In the genomic region with DNA sequence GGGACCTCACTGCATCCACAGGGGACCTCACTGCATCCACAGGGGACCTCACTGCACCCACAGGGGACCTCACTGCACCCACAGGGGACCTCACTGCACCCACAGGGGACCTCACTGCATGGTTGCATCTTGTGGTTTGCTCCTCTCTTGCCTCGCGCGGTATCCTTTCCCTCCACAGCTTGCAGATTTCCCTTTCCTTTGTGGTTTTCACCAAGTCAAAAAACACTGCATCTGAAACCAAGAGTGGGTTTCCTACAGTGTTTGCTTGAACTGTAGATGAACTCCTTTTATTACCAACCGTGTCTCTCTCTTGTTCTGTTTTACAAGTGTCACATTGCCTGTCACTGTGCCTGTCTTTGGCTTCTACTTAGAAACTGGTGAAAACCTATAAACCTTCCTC, we compare ENCODE assay signal across 21 mouse cellular contexts. TPM values are rescaled to one million over a fixed set of nuclear protein-coding genes. Genes with fewer than 3 reads are reported as not detected.
A peak's percentile ranks its signal among the peaks of the same experiment; 100 is the strongest.
DNase-seq lines count a peak whose midpoint lies in the region; ATAC-seq lines count a peak whose summit lies in the region.
"Had no signal": no experiment of that assay in that cellular context is flagged by ENCODE, and none has a peak within 500 bp of the region (broad histone marks: within the 10 kb centered on the region; RNA-seq: fewer than 3 reads in every experiment).

No protein-coding gene starts in this region.

- no peak overlapping the region for H3K4me3 ChIP-seq in embryonic facial prominence, embryonic 13.5 days
- no peak overlapping the region for H3K4me3 ChIP-seq in embryonic facial prominence, embryonic 10.5 days
- H3K4me3 ChIP-seq in limb, embryonic 13.5 days: no peak overlapping the region
- no peak overlapping the region for H3K4me3 ChIP-seq in limb, embryonic 10.5 days
- H3K4me3 ChIP-seq: embryonic facial prominence, embryonic 12.5 days; forebrain, embryonic 13.5 days; hindbrain, embryonic 15.5 days; liver, embryonic 12.5 days; midbrain, embryonic 13.5 days; neural tube, embryonic 12.5 days had no signal

- H3K9ac ChIP-seq in embryonic facial prominence, embryonic 13.5 days: no peak overlapping the region
- H3K9ac ChIP-seq in limb, embryonic 13.5 days: no peak overlapping the region
- H3K9ac ChIP-seq: embryonic facial prominence, embryonic 12.5 days; forebrain, embryonic 13.5 days; hindbrain, embryonic 15.5 days; liver, embryonic 12.5 days; midbrain, embryonic 13.5 days; neural tube, embryonic 12.5 days had no signal

- no peak for ATAC-seq in embryonic facial prominence, embryonic 13.5 days (ENCODE audit: insufficient number of reproducible peaks, insufficient read depth, low FRiP score, low TSS enrichment, low read depth)
- ATAC-seq in limb, embryonic 13.5 days (ENCODE audit: low FRiP score, low read depth): no peak
- peak; percentile 56 for ATAC-seq in megakaryocyte progenitor cell, adult 5-6 weeks (replicated peaks; ENCODE audit: poor library complexity)
- ATAC-seq: forebrain, embryonic 13.5 days; liver, embryonic 12.5 days; midbrain, embryonic 13.5 days had no signal

- WGBS in embryonic facial prominence, embryonic 13.5 days: 66% methylated on average over 4 of the region's 4 CpGs
- WGBS in embryonic facial prominence, embryonic 10.5 days: 79% methylated on average over 4 of the region's 4 CpGs
- 63% methylated on average over 4 of the region's 4 CpGs for WGBS in limb, embryonic 13.5 days
- WGBS in limb, embryonic 10.5 days: 77% methylated on average over 4 of the region's 4 CpGs

- H3K4me2 ChIP-seq in embryonic facial prominence, embryonic 13.5 days: no peak overlapping the region
- H3K4me2 ChIP-seq in limb, embryonic 13.5 days (replicated peaks): no peak overlapping the region
- H3K4me2 ChIP-seq: embryonic facial prominence, embryonic 12.5 days; forebrain, embryonic 13.5 days; hindbrain, embryonic 15.5 days; liver, embryonic 12.5 days; midbrain, embryonic 13.5 days; neural tube, embryonic 12.5 days had no signal

- no peak for DNase-seq in embryonic facial prominence, embryonic 10.5 days (ENCODE audit: low spot score)
- no peak for DNase-seq in limb, embryonic 10.5 days (ENCODE audit: low spot score)
- peak; percentile 29 for DNase-seq in thymus, postnatal 25 days
- DNase-seq in cerebellum, adult 11 months: no peak
- no peak for DNase-seq in frontal cortex, postnatal 36 days (ENCODE audit: low spot score in 2 of 2)
- DNase-seq: adrenal gland, postnatal 14 days; cerebellum, adult 9-10 months; heart, adult 11 months; kidney, adult 9 months; lung, adult 2 months; lung, postnatal 14 days; right cerebral cortex, postnatal 25 days had no signal

- H3K4me1 ChIP-seq in embryonic facial prominence, embryonic 13.5 days: peaks cover 30% of the 10 kb centered on the region
- peaks cover 20% of the 10 kb centered on the region for H3K4me1 ChIP-seq in embryonic facial prominence, embryonic 10.5 days
- H3K4me1 ChIP-seq in limb, embryonic 13.5 days: peaks cover 38% of the 10 kb centered on the region
- peaks cover 14% of the 10 kb centered on the region for H3K4me1 ChIP-seq in limb, embryonic 10.5 days
- H3K4me1 ChIP-seq: forebrain, embryonic 13.5 days; hindbrain, embryonic 15.5 days; midbrain, embryonic 13.5 days had no signal

- 0 out of 2 replicates have a peak overlapping the region, but pooled peaks have one; percentile 51 for H3K27ac ChIP-seq in embryonic facial prominence, embryonic 13.5 days
- no peak overlapping the region for H3K27ac ChIP-seq in embryonic facial prominence, embryonic 10.5 days (replicated peaks)
- peak overlapping the region; percentile 33; the same call in 1 of the 2 replicates for H3K27ac ChIP-seq in limb, embryonic 13.5 days
- H3K27ac ChIP-seq in limb, embryonic 10.5 days: no peak overlapping the region
- H3K27ac ChIP-seq: embryonic facial prominence, embryonic 12.5 days; forebrain, embryonic 13.5 days; hindbrain, embryonic 15.5 days; liver, embryonic 12.5 days; midbrain, embryonic 13.5 days; neural tube, embryonic 12.5 days had no signal

- H3K27me3 ChIP-seq in embryonic facial prominence, embryonic 13.5 days: no peaks in the 10 kb centered on the region
- no peaks in the 10 kb centered on the region for H3K27me3 ChIP-seq in embryonic facial prominence, embryonic 10.5 days (replicated peaks; ENCODE audit: low read depth, poor library complexity, severe bottlenecking)
- no peaks in the 10 kb centered on the region for H3K27me3 ChIP-seq in limb, embryonic 13.5 days
- H3K27me3 ChIP-seq in limb, embryonic 10.5 days (ENCODE audit: low read depth, poor library complexity, severe bottlenecking): no peaks in the 10 kb centered on the region
- H3K27me3 ChIP-seq: embryonic facial prominence, embryonic 12.5 days; forebrain, embryonic 13.5 days; hindbrain, embryonic 15.5 days; midbrain, embryonic 13.5 days; neural tube, embryonic 12.5 days had no signal

- no peaks in the 10 kb centered on the region for H3K9me3 ChIP-seq in embryonic facial prominence, embryonic 13.5 days
- H3K9me3 ChIP-seq in embryonic facial prominence, embryonic 10.5 days: no peaks in the 10 kb centered on the region
- no peaks in the 10 kb centered on the region for H3K9me3 ChIP-seq in limb, embryonic 13.5 days
- no peaks in the 10 kb centered on the region for H3K9me3 ChIP-seq in limb, embryonic 10.5 days (replicated peaks)
- H3K9me3 ChIP-seq: embryonic facial prominence, embryonic 12.5 days; forebrain, embryonic 13.5 days; hindbrain, embryonic 15.5 days; liver, embryonic 12.5 days; midbrain, embryonic 13.5 days; neural tube, embryonic 12.5 days had no signal

- 0 out of 2 replicates have a peak, but pooled peaks cover 8% of the 10 kb centered on the region for H3K36me3 ChIP-seq in embryonic facial prominence, embryonic 13.5 days
- peaks cover 17% of the 10 kb centered on the region for H3K36me3 ChIP-seq in embryonic facial prominence, embryonic 10.5 days (replicated peaks)
- H3K36me3 ChIP-seq in limb, embryonic 13.5 days: peaks cover 10% of the 10 kb centered on the region
- H3K36me3 ChIP-seq in limb, embryonic 10.5 days: peaks cover 11% of the 10 kb centered on the region; the same call in 1 of the 2 replicates
- H3K36me3 ChIP-seq: hindbrain, embryonic 15.5 days; liver, embryonic 12.5 days; midbrain, embryonic 13.5 days; neural tube, embryonic 12.5 days had no signal

RNA-seq across cellular contexts. Expression of gene Ptpn14, which starts 18.5 kb away (rescaled TPM):
- 13.9 and 14.0 TPM in 2 replicates for polyA plus RNA-seq in embryonic facial prominence, embryonic 13.5 days (2015; fragmentation: Nextera tagmentation; extraction: Ambion mirVana)
- 6.7 TPM in 2 replicates for polyA plus RNA-seq in embryonic facial prominence, embryonic 10.5 days (2016; fragmentation: Nextera tagmentation; extraction: Ambion mirVana)
- 10.7 and 11.1 TPM in 2 replicates for polyA plus RNA-seq in limb, embryonic 13.5 days (2015; fragmentation: Nextera tagmentation; extraction: Ambion mirVana)
- 5.4 and 6.3 TPM in 2 replicates for polyA plus RNA-seq in limb, embryonic 10.5 days (2016; fragmentation: Nextera tagmentation; extraction: Ambion mirVana)
- 0.39 and 1.1 TPM in 2 replicates for total RNA-seq in megakaryocyte progenitor cell, adult 5-6 weeks (2015)
- total RNA-seq in megakaryocyte progenitor cell, adult 5-6 weeks (2017): 0.37 and 0.64 TPM in 2 replicates

RNA-seq across cellular contexts. Expression of gene Cenpf, which starts 58.6 kb away (rescaled TPM):
- 102 and 103 TPM in 2 replicates for polyA plus RNA-seq in embryonic facial prominence, embryonic 13.5 days (2015; fragmentation: Nextera tagmentation; extraction: Ambion mirVana)
- polyA plus RNA-seq in embryonic facial prominence, embryonic 10.5 days (2016; fragmentation: Nextera tagmentation; extraction: Ambion mirVana): 108 and 110 TPM in 2 replicates
- 88.0 and 92.3 TPM in 2 replicates for polyA plus RNA-seq in limb, embryonic 13.5 days (2015; fragmentation: Nextera tagmentation; extraction: Ambion mirVana)
- polyA plus RNA-seq in limb, embryonic 10.5 days (2016; fragmentation: Nextera tagmentation; extraction: Ambion mirVana): 78.5 and 93.0 TPM in 2 replicates
- total RNA-seq in megakaryocyte progenitor cell, adult 5-6 weeks (2015): 31.3 and 34.9 TPM in 2 replicates
- 33.3 and 41.4 TPM in 2 replicates for total RNA-seq in megakaryocyte progenitor cell, adult 5-6 weeks (2017)

Comparison
In these comparisons a context has a peak if more than half of its experiments do, and no peak if none do; other contexts are left out.
1. H3K27ac ChIP-seq: peak in embryonic facial prominence, embryonic 13.5 days (single experiment) and limb, embryonic 13.5 days (single experiment); none in embryonic facial prominence, embryonic 10.5 days (single experiment) and limb, embryonic 10.5 days (single experiment).